Mouse (Mus musculus): ENCODE results near the gene Sh2d7. TPM values are rescaled to one million over a fixed set of nuclear protein-coding genes. Genes with fewer than 3 reads are reported as not detected.

Gene Sh2d7
- total RNA-seq, 1 experiment from 2014 or later, result not detected

Other genes with a start within 250 kb of the Sh2d7 start
- gene Dmxl2, start 37.4 kb upstream of the Sh2d7 start, total RNA-seq (2017), result 3.2 and 7.7 TPM in 2 replicates
- gene Cib2, start 21.2 kb downstream of the Sh2d7 start, total RNA-seq (2017), result not detected in 2 replicates
- gene Idh3a, start 47.4 kb downstream of the Sh2d7 start, total RNA-seq (2017), result 86.3 and 104 TPM in 2 replicates
- gene Acsbg1, start 122.9 kb downstream of the Sh2d7 start, total RNA-seq (2017), result not detected in 2 replicates
- 3.8 and 6.7 TPM in 2 replicates for gene Dnaja4, start 159.9 kb downstream of the Sh2d7 start, total RNA-seq (2017)
- gene Wdr61, start 195.5 kb downstream of the Sh2d7 start, total RNA-seq (2017), result 98.2 and 105 TPM in 2 replicates
- not detected in 2 replicates for gene Crabp1, start 225.8 kb downstream of the Sh2d7 start, total RNA-seq (2017)

Measured in common myeloid progenitor, adult 5-6 weeks (primary cell).